Mouse (Mus musculus) limb, embryonic 14.5 days (tissue): ENCODE measurements around the gene Dapp1. TPM values are rescaled to one million over a fixed set of nuclear protein-coding genes. Genes with fewer than 3 reads are reported as not detected.

ENCODE experiments used
- ATAC-seq: fragments of 200-750 bp; cut with Nextera tagmentation; 2 replicates; pipeline ENCODE4 v1.8.0; 2017; ENCODE audit warnings: low read depth, moderate number of reproducible peaks, moderate TSS enrichment; ENCODE audit not compliant: low FRiP score
- DNase-seq: peaks from one replicate; pipeline ENCODE4 v3.0.0-alpha.2; 2015; ENCODE audit warnings: low spot score
- H3K27ac ChIP-seq: fragments of 300-500 bp; sonication (generic); replicated peaks from 2 replicates; pipeline ENCODE4 v1.5.1; 2014; ENCODE audit warnings: low read depth, mild to moderate bottlenecking, low read length, moderate library complexity, mixed read lengths
- H3K27me3 ChIP-seq: fragments of 300-500 bp; sonication (generic); 2 replicates; pipeline ENCODE4 v1.6.1; 2014; ENCODE audit warnings: low read length, mixed read lengths; ENCODE audit not compliant: control insufficient read depth, insufficient read depth
- H3K36me3 ChIP-seq: fragments of 300-500 bp; sonication (generic); 2 replicates; pipeline ENCODE4 v1.6.1; 2014; ENCODE audit warnings: mild to moderate bottlenecking, low read length, moderate library complexity, mixed read lengths; ENCODE audit not compliant: control insufficient read depth, insufficient read depth
- H3K4me1 ChIP-seq: fragments of 300-500 bp; sonication (generic); 2 replicates; pipeline ENCODE4 v1.6.1; 2014; ENCODE audit warnings: antibody characterized with exemption, low read length, mixed read lengths; ENCODE audit not compliant: control insufficient read depth, insufficient read depth
- H3K4me2 ChIP-seq: fragments of 300-500 bp; sonication (generic); replicated peaks from 2 replicates; pipeline ENCODE4 v1.6.1; 2014; ENCODE audit warnings: low read depth, mild to moderate bottlenecking, low read length, moderate library complexity; ENCODE audit not compliant: severe bottlenecking
- H3K4me3 ChIP-seq: fragments of 300-500 bp; sonication (generic); replicated peaks from 2 replicates; pipeline ENCODE4 v1.5.1; 2014; ENCODE audit warnings: low read length
- H3K9ac ChIP-seq: fragments of 300-500 bp; sonication (generic); 2 replicates; pipeline ENCODE4 v1.6.1; 2014; ENCODE audit warnings: mild to moderate bottlenecking, low read depth, low read length, moderate library complexity; ENCODE audit not compliant: severe bottlenecking
- H3K9me3 ChIP-seq: fragments of 300-500 bp; sonication (generic); 2 replicates; pipeline ENCODE4 v1.6.1; 2016; ENCODE audit warnings: low read length; ENCODE audit not compliant: control insufficient read depth
- POLR2A ChIP-seq: fragments of 200-500 bp; IDR thresholded peaks from 2 replicates; pipeline ENCODE4 v1.8.0; 2012; ENCODE audit warnings: inconsistent platforms, mild to moderate bottlenecking, moderate library complexity, borderline replicate concordance; ENCODE audit not compliant: insufficient read depth, insufficient read length; ENCODE audit errors: extremely low read depth
- WGBS: fragments of 180-500 bp; shearing (Covaris S2); extraction: QIAGEN DNeasy Blood & Tissue Kit; methylation state at CpG from one replicate; pipeline ENCODE4 v1.1.7; 2014; 5-methylcytosine and 5-hydroxymethylcytosine counted together
- polyA plus RNA-seq, 2 experiments: library from polyadenylated mRNA; depleted of rRNA in 1 of 2; stranded (reverse) in 1 of 2; unstranded in 1 of 2; fragments of >200 nt; fragmentation: Nextera tagmentation in 1 of 2; extraction: Ambion mirVana in 1 of 2; gene quantifications; 2 replicates each; pipeline versions ENCODE4 v1.2.1 to v1.2.3; 2012 to 2014

Dapp1 gene
- polyA plus RNA-seq (2012; rRNA removed) (4.5 and 5.4 TPM in 2 replicates), polyA plus RNA-seq (2014; fragmentation: Nextera tagmentation; extraction: Ambion mirVana) (6.0 and 6.7 TPM in 2 replicates)

DNA sequence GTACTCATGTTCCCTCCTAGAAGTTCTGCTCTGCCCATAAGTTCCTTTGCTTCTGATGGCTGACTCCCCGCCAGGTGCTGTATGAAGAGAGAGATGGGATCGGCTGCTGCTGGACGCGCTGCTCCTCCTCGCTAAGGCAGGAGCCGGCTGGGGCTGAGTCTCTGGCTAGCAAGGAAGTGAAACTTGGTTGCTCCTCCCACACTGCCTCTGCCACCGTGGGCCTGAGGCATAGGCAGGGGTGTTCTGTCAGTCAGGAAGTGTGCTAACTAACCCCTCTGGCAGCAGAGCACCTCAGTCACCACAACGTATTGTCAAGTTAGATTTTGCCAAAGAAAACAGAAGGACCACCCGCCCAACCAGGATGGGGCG, at the start of gene Dapp1:
Dapp1 (minus strand) TSS at position 164 of the 369 bp plus-strand sequence.
- peaks cover 8% of the 10 kb centered on the region for H3K4me1 ChIP-seq
- DNase-seq: peak; percentile 61
- TF ChIP-seq POLR2A: peak; percentile 54; the same call in 1 of the 2 replicates
- peak within 1 kb of the TSS; percentile 63 for H3K4me2 ChIP-seq
- ATAC-seq: peak; percentile 66; the same call in 1 of the 2 replicates
- 10% methylated on average over 10 of the region's 10 CpGs for WGBS
- no peaks in the 10 kb centered on the region for H3K36me3 ChIP-seq
- no peaks in the 10 kb centered on the region for H3K27me3 ChIP-seq
- H3K4me3 ChIP-seq: peak within 1 kb of the TSS; percentile 44
- H3K9ac ChIP-seq: peak within 1 kb of the TSS; percentile 62
- no peaks in the 10 kb centered on the region for H3K9me3 ChIP-seq
- H3K27ac ChIP-seq: 0 out of 2 replicates have a peak within 1 kb of the TSS, but pooled peaks have one; percentile 26

DNA sequence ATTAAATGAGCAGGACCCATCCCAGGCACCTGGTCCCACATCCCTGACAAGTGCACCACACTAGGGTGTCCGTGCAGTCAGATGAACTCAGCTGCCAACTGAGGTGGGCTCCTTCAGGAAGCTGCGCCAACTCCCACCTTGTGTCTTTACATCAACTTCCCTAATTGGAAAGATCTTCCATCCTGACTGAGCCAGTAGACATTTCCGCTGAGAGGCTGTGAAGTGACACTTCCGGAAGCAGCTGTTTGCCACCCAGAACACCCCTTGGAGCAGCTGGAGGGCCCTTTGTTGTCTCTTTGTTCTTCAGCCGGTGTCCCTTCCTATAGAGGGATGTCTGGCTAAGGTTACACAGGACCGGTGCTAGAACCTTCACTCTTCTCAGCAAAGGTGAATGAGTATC, 49.2 kb upstream of the Dapp1 start:
- ATAC-seq (no peak), DNase-seq (no peak)
- Histone ChIP-seq H3K36me3 (no peaks in the 10 kb centered on the region), H3K9me3 (no peaks in the 10 kb centered on the region), H3K4me3 (no peak overlapping the region), H3K27me3 (no peaks in the 10 kb centered on the region), H3K27ac (no peak overlapping the region), H3K4me2 (no peak overlapping the region), H3K9ac (no peak overlapping the region), H3K4me1 (no peaks in the 10 kb centered on the region)
- no peak for TF ChIP-seq POLR2A
- 85% methylated on average over 6 of the region's 6 CpGs for WGBS

DNA sequence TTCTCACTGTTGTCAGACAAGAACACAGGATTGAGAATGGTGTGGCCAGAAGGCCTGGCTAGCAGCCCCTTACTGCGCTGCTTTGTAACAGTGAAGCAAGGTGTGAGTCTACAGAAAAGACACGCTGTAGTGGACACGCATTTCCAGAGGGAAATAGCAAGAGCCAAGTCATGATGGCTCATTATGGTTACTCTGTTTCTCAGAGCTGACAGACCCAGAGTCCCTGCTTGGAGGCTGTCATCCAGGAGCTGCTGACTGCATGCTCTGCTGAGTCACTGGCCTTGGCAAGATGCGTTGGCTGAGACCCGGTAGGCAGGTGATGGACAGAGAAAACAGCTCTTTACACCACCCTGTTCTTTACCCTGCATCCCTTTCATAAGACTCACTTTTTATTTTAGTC, 48.0 kb upstream of the Dapp1 start:
- Histone ChIP-seq H3K9ac (no peak overlapping the region), H3K4me2 (no peak overlapping the region), H3K4me1 (no peaks in the 10 kb centered on the region)

DNA sequence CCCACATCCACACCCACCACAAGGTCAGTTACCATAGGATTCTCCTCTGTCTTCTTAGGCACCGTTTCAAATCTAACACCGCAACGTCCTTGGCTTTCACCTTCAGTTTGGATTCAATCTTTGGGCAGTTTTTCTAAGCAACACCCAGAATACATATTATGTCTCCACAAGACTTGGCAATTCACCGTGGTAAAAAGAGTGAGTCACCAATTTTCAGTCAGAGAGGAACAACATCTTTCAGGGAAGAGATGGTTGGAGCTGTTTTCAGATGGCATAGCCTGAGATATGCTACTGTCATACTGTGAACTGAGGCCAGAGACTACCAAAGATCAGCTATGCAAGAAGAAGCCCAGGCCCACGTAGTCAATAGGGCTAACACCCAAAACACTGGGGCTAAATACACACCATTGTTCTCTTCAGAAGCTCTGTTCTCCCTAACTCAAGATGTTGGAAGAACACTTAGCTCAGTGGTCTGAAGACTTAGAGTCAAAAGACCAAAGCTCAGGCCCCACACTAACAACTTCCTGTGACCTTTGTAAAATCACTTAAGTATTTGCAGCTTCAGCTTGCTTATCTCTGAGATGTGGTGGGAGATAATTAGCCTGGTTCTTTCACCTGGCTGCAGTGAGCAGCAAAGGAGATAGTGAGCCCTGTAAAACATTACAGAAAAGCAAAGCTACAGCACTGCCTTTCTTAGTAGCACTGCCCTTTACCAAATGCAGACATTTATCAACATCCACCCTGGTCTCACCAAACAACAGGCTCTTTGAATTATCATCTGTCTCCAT, 46.4 kb upstream of the Dapp1 start:
- Histone ChIP-seq H3K9ac (no peak overlapping the region), H3K4me3 (no peak overlapping the region), H3K4me1 (no peaks in the 10 kb centered on the region), H3K27ac (no peak overlapping the region), H3K4me2 (no peak overlapping the region), H3K9me3 (no peaks in the 10 kb centered on the region), H3K36me3 (no peaks in the 10 kb centered on the region), H3K27me3 (no peaks in the 10 kb centered on the region)
- no peak for DNase-seq
- no peak for TF ChIP-seq POLR2A
- ATAC-seq: no peak
- WGBS: 78% methylated on average over 5 of the region's 5 CpGs

More for the DNA sequence above, 48.0 kb upstream of the Dapp1 start:
- Histone ChIP-seq H3K4me3 (no peak overlapping the region), H3K27me3 (no peaks in the 10 kb centered on the region), H3K9me3 (no peaks in the 10 kb centered on the region), H3K36me3 (no peaks in the 10 kb centered on the region), H3K27ac (no peak overlapping the region)
- no peak for ATAC-seq
- DNase-seq: no peak
- TF ChIP-seq POLR2A: no peak
- WGBS: 97% methylated on average over 5 of the region's 5 CpGs

DNA sequence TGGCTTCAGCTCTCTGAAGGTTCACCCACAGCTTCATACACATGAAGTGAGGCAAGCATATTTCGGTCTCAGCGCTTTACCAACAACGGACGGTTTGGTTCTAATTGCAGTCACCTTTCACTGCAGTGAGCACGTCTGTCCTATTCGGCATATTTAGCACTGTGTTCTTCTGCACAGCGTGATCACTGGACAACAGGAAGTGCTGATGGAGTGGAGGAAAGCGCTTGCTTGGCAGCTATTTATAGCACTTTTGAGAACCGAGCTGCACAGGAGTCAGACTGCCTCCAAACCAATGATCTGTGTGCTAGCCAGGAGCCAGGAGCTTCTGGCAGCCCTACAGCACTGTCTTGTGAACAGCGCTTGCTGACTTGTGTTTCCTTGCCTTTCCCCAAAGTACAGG, 44.9 kb upstream of the Dapp1 start:
- TF ChIP-seq POLR2A: no peak
- 73% methylated on average over 10 of the region's 10 CpGs for WGBS
- Histone ChIP-seq H3K27me3 (no peaks in the 10 kb centered on the region), H3K27ac (no peak overlapping the region), H3K4me2 (no peak overlapping the region), H3K4me3 (no peak overlapping the region), H3K9ac (no peak overlapping the region), H3K9me3 (no peaks in the 10 kb centered on the region), H3K4me1 (no peaks in the 10 kb centered on the region), H3K36me3 (no peaks in the 10 kb centered on the region)
- ATAC-seq (no peak), DNase-seq (no peak)
